Mouse (Mus musculus) hindbrain, embryonic 15.5 days (tissue): ENCODE measurements at regions not wholly inside any gene's neighbourhood (a gene's known extent, or its start where the extent isn't known, plus 50 kb on each side); places are given as distances from the start of the nearest gene placed in this dataset.

Source experiments
- ATAC-seq: fragments of 200-750 bp; cut with Nextera tagmentation; 2 replicates; pipeline ENCODE4 v1.8.0; 2017; ENCODE audit warnings: low read depth, moderate number of reproducible peaks, moderate TSS enrichment; ENCODE audit not compliant: low FRiP score
- H3K27ac ChIP-seq: fragments of 300-500 bp; sonication (generic); replicated peaks from 2 replicates; pipeline ENCODE4 v1.5.1; 2015; ENCODE audit warnings: mild to moderate bottlenecking, inconsistent platforms
- H3K27me3 ChIP-seq: fragments of 300-500 bp; sonication (generic); 2 replicates; pipeline ENCODE4 v1.6.1; 2015; ENCODE audit warnings: control low read depth, inconsistent platforms
- H3K36me3 ChIP-seq: fragments of 300-500 bp; sonication (generic); 2 replicates; pipeline ENCODE4 v1.6.1; 2015; ENCODE audit warnings: control low read depth, inconsistent platforms
- H3K4me1 ChIP-seq: fragments of 300-500 bp; sonication (generic); replicated peaks from 2 replicates; pipeline ENCODE4 v1.6.1; 2015; ENCODE audit warnings: control low read depth, inconsistent platforms
- H3K4me2 ChIP-seq: fragments of 300-500 bp; sonication (generic); 2 replicates; pipeline ENCODE4 v1.6.1; 2015; ENCODE audit warnings: moderate library complexity, mild to moderate bottlenecking, inconsistent platforms
- H3K4me3 ChIP-seq: fragments of 300-500 bp; sonication (generic); 2 replicates; pipeline ENCODE4 v1.5.1; 2015; ENCODE audit warnings: mild to moderate bottlenecking, inconsistent platforms
- H3K9ac ChIP-seq: fragments of 300-500 bp; sonication (generic); 2 replicates; pipeline ENCODE4 v1.6.1; 2015; ENCODE audit warnings: inconsistent platforms
- H3K9me3 ChIP-seq: fragments of 300-500 bp; sonication (generic); 2 replicates; pipeline ENCODE4 v1.6.1; 2016; ENCODE audit warnings: control low read depth, inconsistent platforms
- WGBS: fragments of 180-500 bp; shearing (Covaris S2); methylation state at CpG from one replicate; pipeline ENCODE4 v1.1.7; 2015; 5-methylcytosine and 5-hydroxymethylcytosine counted together

DNA sequence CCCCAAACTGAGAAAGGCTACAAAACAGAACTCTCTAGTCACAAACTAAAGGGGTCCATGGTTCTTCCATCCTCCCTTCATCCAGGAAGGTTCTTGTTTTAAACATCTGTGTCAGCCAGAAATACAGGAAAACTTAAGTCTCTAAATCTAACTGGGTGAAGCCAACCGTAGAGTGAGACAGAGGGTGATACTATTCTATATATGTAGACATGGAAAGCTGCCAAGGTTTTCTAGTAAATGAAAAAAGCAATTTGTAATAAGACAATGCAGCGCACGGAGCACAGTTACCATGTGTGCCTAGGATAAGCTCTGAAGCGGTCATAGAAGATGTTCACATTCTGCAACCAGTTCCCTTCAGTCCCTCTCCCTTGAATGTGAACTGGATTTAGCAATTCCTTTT is 55.4 kb downstream of the Ppp1r3c start:
- H3K9ac ChIP-seq, result no peak overlapping the region
- no peaks in the 10 kb centered on the region for H3K36me3 ChIP-seq
- H3K27ac ChIP-seq, result no peak overlapping the region
- H3K27me3 ChIP-seq, result no peaks in the 10 kb centered on the region
- H3K4me1 ChIP-seq, result peaks cover 27% of the 10 kb centered on the region
- H3K9me3 ChIP-seq, result no peaks in the 10 kb centered on the region
- no peak overlapping the region for H3K4me3 ChIP-seq
- ATAC-seq, result no peak
- 58% methylated on average over 4 of the region's 4 CpGs for WGBS
- H3K4me2 ChIP-seq, result no peak overlapping the region

DNA sequence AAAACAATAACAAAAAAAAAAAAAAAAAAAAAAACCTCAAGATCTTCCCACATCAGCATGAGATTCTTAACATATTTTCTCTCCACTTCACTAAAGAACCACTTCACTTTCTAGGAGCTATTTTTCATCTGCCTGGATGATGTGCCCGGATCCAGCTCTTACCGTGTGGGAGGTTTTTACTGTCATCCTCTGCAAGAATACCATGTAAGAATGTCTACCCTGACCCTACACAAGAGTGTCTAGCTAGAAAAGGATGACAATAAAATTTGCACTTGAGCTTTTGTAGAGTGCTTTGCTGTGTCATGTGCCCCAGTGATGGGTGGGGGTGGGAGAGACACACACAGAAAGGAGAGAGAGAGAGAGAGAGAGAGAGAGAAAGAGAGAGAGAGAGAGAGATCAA is 56.1 kb downstream of the Ppp1r3c start:
- no peaks in the 10 kb centered on the region for H3K9me3 ChIP-seq
- H3K4me1 ChIP-seq, result peaks cover 27% of the 10 kb centered on the region
- 81% methylated on average over 2 of the region's 2 CpGs for WGBS
- no peaks in the 10 kb centered on the region for H3K36me3 ChIP-seq
- no peak overlapping the region for H3K27ac ChIP-seq
- no peak overlapping the region for H3K9ac ChIP-seq
- H3K4me2 ChIP-seq, result no peak overlapping the region
- H3K4me3 ChIP-seq, result no peak overlapping the region
- H3K27me3 ChIP-seq, result no peaks in the 10 kb centered on the region
- no peak for ATAC-seq

DNA sequence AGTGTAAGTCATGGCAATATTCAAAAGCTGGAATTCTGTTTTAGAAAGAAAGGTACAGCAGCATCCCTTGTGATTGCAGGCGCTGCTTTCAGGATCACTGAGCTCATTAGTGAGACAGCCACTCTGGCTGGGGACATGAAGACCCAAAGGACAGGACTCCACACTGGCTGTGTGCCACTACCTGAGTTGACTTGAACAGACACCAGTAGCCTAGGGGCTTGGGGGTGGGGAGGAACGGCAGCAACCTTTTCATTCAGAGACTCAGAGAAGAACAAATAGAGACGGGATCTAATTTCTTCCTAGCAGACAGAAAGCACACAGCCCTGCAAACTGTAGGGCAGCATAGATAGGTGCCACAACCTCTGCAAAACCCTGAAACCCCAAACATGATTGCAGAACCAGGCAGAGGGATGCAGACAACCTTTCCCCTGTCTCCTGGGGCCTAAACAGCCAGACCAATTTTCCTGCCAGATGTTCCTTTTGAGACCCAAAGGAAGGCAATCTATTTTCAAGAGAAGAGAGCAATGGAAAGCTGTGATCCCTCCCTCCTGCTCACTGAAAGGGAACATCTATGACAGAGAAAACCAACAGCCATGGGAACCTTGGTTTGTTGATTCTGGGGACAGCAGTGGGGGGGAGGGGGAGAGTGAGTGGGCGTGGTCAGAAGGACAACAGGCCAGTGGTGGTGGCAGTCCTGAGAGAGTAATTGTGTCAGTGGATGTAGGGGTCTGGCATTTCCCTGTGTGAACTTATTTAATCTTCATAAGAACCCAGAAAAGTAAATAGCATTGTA is 57.2 kb downstream of the Ppp1r3c start:
- 10% methylated on average over 4 of the region's 4 CpGs for WGBS
- no peaks in the 10 kb centered on the region for H3K27me3 ChIP-seq
- no peak overlapping the region for H3K9ac ChIP-seq
- H3K9me3 ChIP-seq, result no peaks in the 10 kb centered on the region
- H3K4me1 ChIP-seq, result peaks cover 27% of the 10 kb centered on the region
- H3K4me3 ChIP-seq, result no peak overlapping the region
- H3K27ac ChIP-seq, result peak overlapping the region; percentile 77
- no peak overlapping the region for H3K4me2 ChIP-seq
- peak; percentile 47 for ATAC-seq
- H3K36me3 ChIP-seq, result no peaks in the 10 kb centered on the region

DNA sequence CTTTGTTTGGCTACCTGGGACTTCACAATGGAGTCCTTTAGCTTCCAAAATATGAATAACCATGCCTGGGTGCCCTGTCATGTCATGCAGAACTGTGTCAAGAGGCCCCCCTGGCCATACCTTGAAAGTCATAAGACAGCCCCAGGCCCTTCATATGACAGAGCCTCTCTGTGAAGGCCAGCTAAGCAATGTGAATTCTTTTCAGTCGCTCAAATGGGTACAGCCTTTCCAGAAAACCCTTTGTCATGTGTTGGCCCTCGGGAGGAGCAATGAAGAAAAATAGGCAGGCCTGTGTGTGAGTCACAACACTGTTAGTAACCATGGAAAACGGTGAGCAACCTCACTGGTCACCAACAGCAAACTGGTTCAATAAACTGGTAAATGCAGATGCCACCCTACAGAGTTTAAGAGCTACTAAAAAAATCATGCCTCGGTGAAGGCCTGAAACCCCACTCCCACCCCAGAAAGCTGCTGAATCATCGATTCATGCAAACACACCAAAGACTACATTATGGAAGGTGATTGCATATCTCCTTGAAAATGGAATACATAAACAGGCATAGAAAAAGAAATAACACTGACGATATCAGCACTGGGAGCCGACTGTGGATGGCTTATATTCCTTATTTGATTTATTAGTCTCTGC is 57.9 kb downstream of the Ppp1r3c start:
- H3K27me3 ChIP-seq, result no peaks in the 10 kb centered on the region
- 52% methylated on average over 7 of the region's 7 CpGs for WGBS
- H3K4me1 ChIP-seq, result peaks cover 27% of the 10 kb centered on the region
- H3K9me3 ChIP-seq, result no peaks in the 10 kb centered on the region
- H3K36me3 ChIP-seq, result no peaks in the 10 kb centered on the region
- H3K4me3 ChIP-seq, result no peak overlapping the region
- peak overlapping the region; percentile 77 for H3K27ac ChIP-seq
- ATAC-seq, result no peak
- H3K4me2 ChIP-seq, result no peak overlapping the region
- H3K9ac ChIP-seq, result no peak overlapping the region

DNA sequence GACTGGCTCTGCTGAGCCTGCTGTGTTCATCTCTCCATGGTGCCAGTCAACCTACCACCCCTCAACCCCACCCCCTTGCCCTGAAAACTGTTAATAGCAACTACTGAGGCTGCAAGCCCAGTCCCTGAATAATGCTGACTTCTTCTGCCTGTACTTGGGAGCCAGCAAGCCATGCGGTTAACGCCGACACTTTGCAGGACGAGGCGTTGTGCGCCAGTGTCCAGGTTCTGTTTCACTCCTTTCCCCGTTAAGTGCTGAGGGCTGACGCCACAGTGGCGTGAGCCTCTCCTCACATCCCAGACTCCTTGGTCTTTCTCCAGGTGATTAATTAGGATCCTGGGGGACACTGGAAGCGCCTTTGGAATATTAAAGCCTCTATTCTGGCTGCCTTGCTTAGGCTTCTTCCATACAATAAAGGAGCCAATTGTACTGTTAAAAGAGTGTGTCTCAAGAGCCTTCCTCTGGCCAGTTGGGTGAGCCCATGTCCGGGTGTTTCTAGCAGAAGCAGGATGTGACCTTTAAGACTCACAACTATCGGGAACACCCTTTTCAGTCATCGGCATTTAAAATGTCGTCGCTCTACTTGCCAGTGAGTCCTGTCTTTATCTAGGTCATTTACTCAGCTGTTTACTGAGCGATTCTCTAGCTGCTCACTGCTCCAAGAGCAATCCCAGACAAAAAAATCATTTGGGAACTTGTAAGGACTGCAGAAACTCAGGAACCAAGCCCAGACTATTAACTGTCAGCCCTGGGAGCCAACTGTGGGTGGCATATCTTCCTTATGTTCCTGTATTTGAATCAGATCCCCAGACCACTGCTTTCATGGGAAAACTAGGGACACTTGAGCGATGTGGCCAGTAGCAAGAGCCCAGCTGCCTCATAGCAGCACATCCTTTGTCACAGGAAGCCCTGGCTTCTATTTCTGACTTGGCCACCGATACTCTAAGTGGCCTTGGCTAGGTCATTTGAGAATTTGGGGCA is 59.1 kb downstream of the Ppp1r3c start:
- ATAC-seq, result peak; percentile 80
- 59% methylated on average over 18 of the region's 18 CpGs for WGBS

DNA sequence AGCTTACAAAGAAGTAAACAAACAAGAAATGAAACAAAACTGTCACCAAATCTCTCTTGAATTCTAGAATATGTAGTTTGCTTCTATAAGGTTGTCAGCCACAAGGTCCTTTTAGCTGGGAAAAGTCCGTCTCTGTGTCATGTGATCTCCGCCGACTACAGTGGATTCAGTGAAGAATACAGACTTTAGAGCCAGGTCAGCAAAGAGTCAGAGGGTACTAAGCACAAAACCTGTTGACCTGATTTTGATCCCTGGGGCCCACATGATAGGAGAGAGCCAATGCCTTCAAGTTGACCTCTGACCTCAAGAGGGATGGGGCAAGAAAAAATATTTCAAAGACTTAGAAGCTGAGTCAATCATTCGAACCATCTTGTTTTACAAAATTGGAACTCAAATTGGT is 61.5 kb downstream of the Ppp1r3c start:
- Histone ChIP-seq H3K9me3 (no peaks in the 10 kb centered on the region), H3K27ac (no peak overlapping the region), H3K27me3 (no peaks in the 10 kb centered on the region), H3K36me3 (no peaks in the 10 kb centered on the region), H3K4me1 (peaks cover 30% of the 10 kb centered on the region), H3K4me3 (no peak overlapping the region), H3K4me2 (no peak overlapping the region), H3K9ac (no peak overlapping the region)
- WGBS, result 85% methylated on average over 4 of the region's 4 CpGs
- no peak for ATAC-seq

More for the DNA sequence above, 59.1 kb downstream of the Ppp1r3c start:
- H3K27me3 ChIP-seq, result no peaks in the 10 kb centered on the region
- no peak overlapping the region for H3K9ac ChIP-seq
- H3K36me3 ChIP-seq, result no peaks in the 10 kb centered on the region
- no peak overlapping the region for H3K4me3 ChIP-seq
- H3K4me2 ChIP-seq, result peak overlapping the region; percentile 17
- peak overlapping the region; percentile 77 for H3K27ac ChIP-seq
- H3K4me1 ChIP-seq, result peaks cover 27% of the 10 kb centered on the region
- no peaks in the 10 kb centered on the region for H3K9me3 ChIP-seq

DNA sequence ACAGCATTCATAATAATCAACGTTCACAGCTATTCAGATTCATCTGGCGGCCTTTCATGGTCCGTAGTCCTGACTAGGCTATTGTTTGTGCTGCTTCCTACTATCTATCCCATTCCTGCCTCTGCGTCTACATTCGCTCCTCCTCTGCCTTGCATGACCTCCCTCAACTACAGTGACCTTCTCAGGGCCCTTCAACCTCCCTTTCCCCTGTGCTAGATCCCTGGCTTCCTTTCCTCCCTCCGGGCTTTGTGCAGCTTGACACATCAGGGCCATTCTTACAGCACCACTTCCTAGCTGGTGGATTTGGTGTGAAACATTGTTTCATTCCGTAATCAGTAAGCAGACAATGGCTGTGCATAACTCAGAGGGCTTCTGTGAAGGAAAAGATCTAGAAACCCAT is 65.6 kb downstream of the Ppp1r3c start:
- H3K9ac ChIP-seq, result no peak overlapping the region
- no peak overlapping the region for H3K4me3 ChIP-seq
- 25% methylated on average over 7 of the region's 7 CpGs for WGBS
- no peaks in the 10 kb centered on the region for H3K27me3 ChIP-seq
- H3K36me3 ChIP-seq, result no peaks in the 10 kb centered on the region
- no peak for ATAC-seq
- H3K9me3 ChIP-seq, result no peaks in the 10 kb centered on the region
- H3K4me1 ChIP-seq, result 0 out of 2 replicates have a peak, but pooled peaks cover 3% of the 10 kb centered on the region
- no peak overlapping the region for H3K4me2 ChIP-seq
- no peak overlapping the region for H3K27ac ChIP-seq
